Mouse (Mus musculus) ovary, adult 10 weeks (tissue): Measurements from ENCODE around the gene Tsr2. TPM values are rescaled to one million over a fixed set of nuclear protein-coding genes. Genes with fewer than 3 reads are reported as not detected.

ENCODE experiments used
- polyA plus RNA-seq: library from polyadenylated mRNA; stranded (reverse); fragments of 350-450 nt; fragmentation: Illumina TruSeq; extraction: RNeasy Lipid Tissue Mini Kit (QIAGEN cat#74804); gene quantifications from one replicate; pipeline ENCODE4 v1.2.3, GENCODE M21; 2014

Gene Tsr2
- polyA plus RNA-seq: 45.6 TPM

DNA sequence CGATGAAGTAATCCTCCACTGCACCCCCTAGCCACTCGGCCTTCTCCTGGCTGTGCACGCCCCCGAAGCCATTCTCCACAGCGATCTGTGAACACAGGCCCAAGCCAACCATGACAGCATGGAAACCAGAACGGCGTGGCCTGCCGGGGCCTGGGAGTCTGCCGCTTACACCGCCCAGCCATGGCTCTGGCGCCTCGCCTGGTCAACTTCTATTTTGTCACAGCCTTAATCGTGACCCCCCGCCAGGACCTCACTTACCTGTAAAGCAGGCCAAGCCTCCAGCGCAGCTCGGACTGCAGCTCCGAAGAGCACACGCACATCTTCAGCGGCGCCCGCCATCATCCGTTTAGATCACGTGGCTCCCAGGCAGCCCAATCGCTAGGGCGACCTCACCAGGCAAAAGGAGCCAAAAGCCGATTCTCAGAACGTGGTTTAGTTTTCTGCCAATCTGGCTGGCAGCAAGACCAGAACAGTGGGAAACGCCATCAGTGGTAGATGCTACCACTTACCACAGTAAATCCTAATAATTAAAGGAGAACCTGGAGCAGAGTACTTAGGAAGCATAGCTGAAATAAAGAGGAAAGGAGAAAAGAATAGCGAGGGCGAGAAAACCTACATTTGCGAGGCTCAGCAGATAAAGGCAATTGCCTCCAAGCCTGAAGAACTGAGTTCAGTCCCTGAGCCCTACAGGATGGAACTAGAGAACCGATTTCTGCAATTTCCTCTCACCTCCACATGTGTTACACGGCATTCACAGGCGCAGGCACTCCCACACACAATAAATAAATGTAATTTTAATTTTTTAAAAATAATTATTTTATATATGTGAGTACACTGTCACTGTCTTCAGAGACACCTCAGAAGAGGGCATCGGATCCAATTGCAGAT lies at the start of gene Tsr2:
Tsr2 (minus strand) TSS at position 373 of the 888 bp plus-strand sequence.

DNA sequence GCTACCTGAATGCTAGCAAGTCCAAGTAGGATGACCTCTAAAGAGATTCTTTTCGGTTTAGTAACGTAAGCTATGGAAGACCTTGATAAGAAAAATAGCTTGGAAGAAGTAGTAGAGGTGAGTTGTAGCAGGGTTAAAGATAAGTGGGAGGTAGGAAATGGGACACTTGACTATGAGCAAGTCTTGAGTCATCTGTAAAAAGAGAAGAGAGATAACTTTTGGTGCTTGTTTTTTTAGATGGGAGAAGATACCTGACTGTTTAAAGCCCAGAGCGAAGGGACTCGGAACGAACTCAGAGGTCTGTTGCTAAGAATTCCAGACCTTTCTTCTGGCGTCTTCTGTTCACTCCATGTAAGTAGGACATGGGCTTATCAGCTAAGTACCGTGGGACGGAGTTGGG lies 50.5 kb downstream of the Tsr2 start, which contains the start of gene Fgd1:
Fgd1 (plus strand) TSS at position 301 of the 400 bp plus-strand sequence.

Other genes with a start within 250 kb of the Tsr2 start
- 43.0 TPM for gene Gnl3l, start 79.2 kb downstream of the Tsr2 start, polyA plus RNA-seq
- 4.1 TPM for gene Fgd1, start 50.4 kb downstream of the Tsr2 start, polyA plus RNA-seq
- 17.2 TPM for gene Wnk3, start 101.5 kb upstream of the Tsr2 start, polyA plus RNA-seq
- gene Fam120c, start 247.6 kb upstream of the Tsr2 start, polyA plus RNA-seq: 35.4 TPM